Mouse (Mus musculus): ENCODE data around the gene Csta1.
"Not testable (repeated sequence)": the region's sequence is repeated elsewhere in the genome, so short reads cannot be mapped to it uniquely, and the experiment has no call there.

Csta1 gene

DNA sequence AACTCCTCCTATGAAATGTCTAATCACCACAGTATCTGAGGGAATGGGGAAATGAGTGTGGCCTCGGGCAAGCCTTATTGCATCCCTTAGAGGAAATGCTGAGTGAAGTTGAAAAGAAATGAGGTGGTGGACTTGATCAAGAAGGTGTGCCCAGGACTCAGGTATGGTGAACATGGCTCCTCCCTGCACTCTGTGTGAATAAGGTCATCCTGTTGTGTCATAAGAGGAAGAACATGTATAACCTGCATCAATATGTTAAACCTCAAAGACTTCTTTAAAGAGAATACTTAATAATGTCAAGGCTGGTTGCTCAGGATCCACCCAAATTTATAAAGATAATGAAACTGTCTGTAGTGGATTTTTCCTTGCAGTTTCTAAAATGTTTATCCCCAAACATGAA is at the start of gene Csta1:
Gene Csta1 (minus strand): TSS at position 101 of the 400 bp plus-strand sequence.
- no peak for DNase-seq (ENCODE audit: low read depth, low spot score)

DNA sequence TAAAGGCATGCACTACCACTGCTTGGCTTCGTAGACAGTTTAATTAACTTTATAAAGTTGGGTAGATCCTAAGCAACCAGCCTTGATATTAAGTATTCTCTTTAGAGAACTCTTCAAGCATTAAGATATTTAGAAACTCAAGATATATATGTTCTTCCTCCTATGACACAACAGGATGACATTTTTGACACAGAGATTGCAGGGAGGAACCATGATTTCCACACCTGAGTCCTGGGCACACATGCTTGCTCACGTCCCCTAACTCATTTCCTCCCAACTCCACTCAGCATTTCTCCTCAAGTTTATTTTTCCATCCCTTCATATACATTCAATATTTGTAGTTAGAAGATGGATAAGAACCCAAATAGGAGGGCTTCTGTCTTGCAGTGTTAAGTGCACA is 48.9 kb upstream of the Csta1 start:
- no peak for DNase-seq (ENCODE audit: low read depth, low spot score)

DNA sequence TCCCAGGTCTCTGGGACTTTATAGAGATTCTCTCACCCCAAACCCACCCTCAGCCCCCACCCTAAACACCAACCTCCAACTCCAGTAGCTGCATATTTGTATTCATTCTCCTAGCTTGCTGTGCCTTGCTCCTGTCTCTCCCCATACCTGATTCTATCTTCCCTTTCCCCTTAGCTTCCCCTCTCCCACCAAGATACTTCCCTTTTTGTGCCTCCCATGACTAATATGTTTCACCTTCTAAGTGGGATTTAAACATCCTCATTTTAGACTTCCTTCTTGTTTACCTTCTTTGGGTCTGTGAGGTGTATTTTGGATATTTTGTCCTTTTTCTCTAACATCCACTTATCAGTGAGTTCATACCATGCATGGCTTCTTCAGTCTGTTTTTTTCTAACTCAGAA is 45.1 kb upstream of the Csta1 start:
- DNase-seq (ENCODE audit: low read depth, low spot score), result no peak

DNA sequence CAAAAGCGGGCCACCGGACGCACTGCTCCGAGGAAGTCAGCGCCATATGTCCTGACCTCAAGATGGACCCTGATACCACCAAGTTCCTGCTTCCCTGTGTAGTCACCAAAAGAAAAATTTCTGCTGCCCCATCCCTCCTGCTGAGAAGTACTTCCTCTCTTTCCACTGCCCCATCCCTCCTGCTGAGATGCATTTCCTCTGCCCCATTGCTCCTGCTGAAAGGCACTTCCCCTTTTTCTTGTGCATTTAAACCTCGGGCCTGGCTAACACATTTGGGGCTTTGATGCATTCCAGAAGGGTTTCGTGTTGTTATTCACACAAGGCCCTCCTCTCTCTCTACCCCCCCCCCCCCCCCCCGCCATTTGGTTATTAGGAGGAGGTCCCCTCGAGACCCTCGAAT is 36.8 kb upstream of the Csta1 start:
- DNase-seq (ENCODE audit: low read depth, low spot score), result not testable (repeated sequence)

DNA sequence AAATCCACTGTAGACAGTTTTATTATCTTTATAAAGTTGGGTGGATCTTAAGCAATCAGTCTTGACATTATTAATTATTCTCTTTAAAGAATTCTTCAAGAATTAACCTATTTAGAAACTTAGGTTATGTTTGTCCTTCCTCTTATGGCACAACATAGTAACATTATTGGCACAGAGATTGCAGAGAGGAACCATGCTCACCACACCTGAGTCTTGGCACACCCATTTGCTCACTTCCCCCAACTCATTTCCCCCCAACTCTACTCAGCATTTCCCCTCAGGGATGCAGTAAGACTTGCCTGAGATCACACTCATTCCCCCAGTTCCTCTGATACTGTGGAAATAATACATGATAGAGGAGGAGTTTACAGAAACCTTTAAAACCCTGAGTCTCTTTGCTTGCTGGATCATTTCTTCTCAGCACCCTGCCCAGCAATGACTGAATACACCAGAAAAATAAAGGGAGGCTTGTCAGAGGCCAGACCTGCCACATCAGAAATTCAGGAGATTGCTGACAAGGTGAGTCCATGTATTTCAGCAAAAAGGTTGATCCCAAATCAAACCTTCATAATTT is 25.4 kb upstream of the Csta1 start, which contains the start of gene Stfa2l1:
Gene Stfa2l1 (plus strand): TSS at position 410 of the 574 bp plus-strand sequence.
- no peak for DNase-seq (ENCODE audit: low read depth, low spot score)

DNA sequence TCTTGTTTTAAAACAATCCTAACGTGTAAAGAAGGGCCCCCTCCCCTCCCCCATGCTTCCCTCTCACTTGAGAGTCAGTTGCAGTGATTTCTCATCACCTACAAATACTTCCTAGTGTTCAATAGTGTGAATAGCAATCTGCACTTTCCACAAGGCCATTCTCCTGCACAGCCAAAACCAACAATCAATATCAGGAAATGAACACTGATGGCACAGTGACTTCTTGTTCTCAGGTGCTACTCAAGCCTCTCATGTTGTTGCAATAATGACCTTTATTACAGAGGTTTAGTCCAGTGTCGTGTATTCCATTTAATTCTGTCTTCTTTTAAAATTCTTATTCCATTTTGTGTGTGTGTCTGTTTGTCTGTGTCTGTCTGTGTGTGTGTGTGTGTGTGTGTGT is 7.2 kb upstream of the Csta1 start:
- DNase-seq (ENCODE audit: low read depth, low spot score), result no peak

DNA sequence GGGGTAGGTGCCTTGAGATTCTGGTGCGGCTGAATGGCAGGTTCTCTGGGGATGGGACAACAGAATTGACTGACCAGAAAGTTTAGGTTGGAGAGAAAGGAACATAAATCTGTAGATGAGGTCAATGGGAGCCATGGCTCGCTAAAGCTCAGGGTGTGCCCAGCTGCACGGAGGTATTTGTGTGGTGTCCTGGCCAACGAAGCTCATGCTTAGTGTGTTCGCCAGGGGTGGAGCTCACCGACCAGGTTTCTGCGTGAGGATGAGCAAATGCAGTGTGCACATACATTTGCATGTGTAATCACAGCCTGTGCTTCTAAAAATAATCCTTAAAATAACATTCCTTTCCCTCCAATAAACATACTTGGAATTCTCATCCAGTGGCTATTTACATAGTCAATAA is 2.9 kb downstream of the Csta1 start:
- DNase-seq (ENCODE audit: low read depth, low spot score), result no peak

DNA sequence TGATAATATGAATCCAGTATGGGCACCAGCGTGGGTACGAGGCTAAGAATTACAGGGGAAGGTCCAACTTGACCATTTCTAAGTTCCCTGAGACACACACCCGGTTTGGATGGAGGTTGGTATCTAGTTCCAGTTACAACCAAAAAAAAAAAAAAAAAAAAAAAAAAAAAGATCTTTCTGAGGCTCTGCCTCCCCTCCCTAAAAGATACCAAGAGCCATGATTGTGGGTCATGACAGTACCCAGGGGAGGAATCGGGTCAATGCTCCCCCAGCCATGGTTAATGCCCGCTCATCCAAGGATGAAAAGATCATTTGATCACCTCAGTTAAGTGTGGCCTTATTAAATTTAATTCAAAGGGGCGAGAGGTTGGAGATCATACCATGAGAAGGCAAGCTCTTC is 15.3 kb downstream of the Csta1 start:
- DNase-seq (ENCODE audit: low read depth, low spot score), result not testable (repeated sequence)

DNA sequence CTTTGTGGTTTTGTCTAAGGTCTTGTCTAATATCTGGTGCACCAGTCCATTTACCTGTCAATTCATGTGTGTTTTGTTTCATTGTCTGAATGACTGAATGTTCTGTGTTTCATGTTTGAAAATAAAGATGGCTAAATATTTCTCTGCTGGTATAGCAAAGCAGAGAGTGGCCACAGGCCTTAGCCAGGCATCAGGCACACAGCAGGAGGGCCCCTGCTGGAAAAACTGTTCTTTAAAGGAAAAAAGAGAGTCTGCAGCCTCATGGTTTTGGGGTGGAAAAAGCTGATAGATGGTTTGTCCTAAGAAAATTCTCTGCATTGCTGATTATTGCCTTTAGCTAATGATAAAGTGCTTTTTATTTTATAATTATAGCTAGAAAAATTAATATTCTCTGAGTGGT is 19.6 kb downstream of the Csta1 start:
- DNase-seq (ENCODE audit: low read depth, low spot score), result not testable (repeated sequence)

DNA sequence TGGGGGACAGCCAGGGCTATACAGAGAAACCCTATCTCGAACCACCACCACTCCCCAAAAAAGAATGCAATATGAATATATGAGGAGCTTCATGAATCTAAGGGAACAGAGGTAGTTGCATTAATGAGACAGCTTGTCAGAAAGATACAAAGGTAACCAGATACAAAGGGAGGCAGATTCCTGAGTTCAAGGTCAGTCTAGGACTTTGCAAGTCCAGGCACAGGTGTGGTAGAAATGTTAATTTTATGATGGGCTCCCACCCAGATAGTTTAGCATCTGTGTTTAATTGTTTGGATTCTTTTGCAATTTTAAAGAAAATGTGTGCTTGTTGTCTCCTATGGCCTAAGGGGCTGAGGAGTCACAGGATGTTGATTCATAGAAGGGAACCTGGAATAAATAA is 28.8 kb downstream of the Csta1 start:
- no peak for DNase-seq (ENCODE audit: low read depth, low spot score)

DNA sequence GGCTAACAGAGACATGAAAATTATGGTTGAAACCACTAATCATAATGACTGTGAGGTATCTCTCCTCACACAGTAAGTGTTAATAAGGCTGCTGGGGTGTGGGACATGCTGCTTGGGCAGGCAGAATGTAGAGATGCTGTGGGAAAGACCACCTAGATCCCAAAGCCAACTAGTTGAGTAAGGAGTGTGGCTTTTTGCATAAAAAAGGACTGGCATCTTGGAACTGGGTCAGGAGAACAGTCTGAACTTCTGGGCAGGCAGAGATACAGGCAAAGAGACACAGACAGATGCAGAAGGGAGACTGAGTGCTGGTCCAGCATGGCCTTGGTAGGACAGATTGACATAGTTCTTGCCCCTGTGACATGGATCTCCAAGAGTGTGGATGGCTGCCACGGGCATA is 29.5 kb downstream of the Csta1 start:
- DNase-seq (ENCODE audit: low read depth, low spot score), result no peak

DNA sequence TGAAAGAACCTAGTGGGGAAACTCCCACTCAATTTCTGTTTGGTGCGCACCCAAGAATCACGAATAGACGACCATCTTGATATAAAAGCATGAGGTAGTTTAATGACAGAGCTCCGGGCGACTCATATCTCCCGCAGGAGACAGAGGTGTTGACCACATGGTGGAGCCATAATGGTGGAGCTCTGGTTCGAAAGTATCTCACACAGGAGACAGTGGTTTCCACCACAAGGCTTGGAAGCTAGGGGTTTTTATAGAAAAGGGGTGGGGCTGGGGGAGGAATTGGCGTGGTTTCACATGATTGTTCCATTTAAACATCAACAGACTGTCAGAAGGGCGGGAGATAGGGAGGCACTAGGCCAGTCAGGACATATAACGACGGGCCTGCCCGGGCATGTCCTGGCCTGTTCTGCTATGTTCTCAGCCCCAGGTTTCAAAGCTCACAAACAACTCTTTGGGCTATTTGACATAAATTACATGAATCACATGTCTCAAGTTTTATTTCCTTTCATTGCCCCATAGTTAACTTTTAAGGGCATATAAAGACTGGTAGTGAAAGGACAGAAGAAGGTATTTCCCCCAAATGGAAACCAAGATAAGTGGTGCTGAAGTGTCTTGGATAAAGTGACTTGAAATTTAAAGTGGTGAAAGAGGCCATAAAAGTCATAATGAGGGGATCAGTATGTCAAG is 33.1 kb downstream of the Csta1 start:
- DNase-seq (ENCODE audit: low read depth, low spot score), result not testable (repeated sequence)

DNA sequence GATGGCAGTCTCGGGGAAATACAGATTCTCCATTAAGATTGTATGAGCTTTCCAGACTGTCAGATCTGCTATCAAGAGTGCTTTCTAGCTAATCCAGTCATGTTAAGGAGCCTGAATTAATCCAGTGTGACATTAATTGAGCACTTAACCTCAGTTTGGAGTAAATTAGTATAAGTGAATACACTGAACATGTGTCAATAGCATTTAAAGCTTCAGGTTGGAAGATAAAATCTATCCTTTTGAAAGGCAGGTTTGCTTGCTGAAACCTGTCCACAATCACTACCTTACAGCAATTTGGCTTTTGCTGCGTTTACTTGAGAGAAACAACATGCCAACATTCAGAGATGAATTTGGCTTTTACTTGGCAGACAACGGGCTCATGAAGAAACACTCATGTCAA is 37.0 kb downstream of the Csta1 start:
- no peak for DNase-seq (ENCODE audit: low read depth, low spot score)

DNA sequence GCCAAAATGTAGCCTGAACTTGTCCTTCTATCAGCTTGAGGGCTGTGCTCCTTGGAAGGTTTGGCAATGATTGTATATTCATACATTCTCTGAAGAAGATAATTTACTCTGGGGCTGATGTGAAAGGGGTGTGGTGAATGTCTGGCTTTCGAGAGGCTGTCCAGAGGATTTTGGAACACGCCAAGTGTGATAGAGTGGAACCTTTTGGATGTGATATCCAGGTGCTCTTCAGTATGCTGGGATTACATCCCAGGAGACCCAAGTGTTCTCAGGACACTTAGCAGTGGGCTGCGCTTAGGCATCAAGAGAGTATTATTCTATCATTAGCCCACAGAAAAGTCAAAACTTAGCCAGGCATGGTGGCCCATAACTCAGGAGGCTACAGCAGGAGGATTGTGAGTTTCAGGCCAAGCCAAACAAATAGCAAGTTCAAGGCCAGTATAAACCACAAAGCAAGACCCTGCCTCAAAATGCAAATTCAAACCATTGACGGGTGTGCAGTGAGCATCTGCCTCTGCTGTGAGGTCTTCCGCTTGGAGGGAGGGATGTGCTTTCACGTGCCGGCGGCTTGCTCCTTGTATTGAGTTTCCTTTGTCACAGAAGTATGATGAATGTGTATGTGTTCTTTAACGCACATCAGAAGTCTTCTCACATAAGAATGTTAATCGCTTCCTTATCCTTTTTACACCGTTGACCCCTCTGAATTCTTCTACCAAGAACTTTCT is 40.1 kb downstream of the Csta1 start:
- no peak for DNase-seq (ENCODE audit: low read depth, low spot score)

DNA sequence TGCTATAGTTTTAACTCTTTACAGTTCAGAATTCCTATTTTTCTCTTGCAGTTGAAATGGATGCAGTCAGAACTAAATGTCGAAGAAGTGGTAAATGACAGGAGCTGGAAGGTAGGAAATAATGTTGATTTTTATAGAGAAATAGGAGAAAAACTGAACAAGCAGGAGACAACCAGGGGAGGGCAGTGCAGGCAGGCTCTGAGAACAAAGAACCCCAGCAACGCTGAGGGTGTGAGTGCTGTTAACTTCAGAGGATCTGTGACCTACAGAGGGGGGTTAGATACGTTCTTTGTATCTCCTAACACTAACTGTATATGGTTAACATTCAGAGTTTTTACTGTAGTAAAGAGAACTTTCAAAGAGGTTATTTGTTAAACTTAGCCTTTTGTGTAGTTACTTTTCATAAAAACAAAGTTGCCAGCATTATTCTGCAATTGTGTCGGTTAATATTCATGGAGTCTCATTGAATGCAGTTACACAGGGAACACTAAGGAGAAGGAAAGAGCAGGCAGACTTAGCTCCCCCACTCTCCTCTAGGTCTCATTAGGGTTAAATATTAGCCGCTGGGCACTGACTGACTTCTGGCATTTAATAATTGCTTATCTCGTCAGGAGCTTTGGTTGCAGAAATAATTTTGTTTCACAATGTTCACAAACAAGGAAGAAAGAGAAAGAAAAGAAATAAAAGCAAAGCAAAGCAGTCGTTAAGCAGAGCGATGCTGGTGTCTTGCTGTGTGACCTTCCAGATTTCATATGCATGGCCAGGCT is 41.0 kb downstream of the Csta1 start:
- DNase-seq (ENCODE audit: low read depth, low spot score), result no peak

DNA sequence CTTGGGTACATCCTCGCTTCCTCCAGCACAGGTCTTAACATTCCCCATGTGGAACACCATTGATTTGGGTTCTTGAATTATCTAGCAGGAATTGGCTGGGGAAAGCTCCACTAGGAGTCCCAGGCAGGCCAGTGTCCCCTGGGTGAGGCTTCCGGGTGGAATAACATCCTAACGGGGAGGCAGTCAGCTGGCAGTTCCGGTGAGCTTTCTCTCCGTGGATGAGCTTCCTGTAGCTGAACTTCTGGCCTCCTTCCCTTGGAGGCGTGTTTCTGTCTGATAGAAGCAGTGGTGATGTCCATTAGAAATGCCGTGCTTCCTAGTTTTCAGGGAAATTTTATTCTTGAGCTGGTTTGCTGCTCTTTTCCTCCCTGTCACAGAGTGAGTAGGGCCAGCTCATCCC is 42.0 kb downstream of the Csta1 start:
- no peak for DNase-seq (ENCODE audit: low read depth, low spot score)

DNA sequence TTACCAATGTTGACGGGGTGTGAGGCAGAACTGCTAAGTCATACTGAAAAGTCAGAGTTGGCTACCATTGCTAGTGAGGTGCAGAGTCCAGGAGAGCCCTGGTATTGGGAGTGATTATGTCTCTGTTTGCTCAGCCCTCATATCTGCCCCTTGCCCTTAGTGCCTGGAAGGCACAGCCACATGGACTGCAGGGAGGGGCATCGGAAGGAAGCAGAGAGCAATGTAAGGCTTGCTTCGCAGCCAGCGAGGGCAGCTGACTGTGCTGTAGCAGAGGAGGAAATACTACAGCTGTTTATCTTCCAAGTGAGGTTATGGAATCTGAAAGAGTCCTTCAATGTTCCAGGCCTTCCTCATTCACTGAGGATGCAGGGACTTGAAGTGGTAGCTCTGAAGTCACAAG is 43.2 kb downstream of the Csta1 start:
- no peak for DNase-seq (ENCODE audit: low read depth, low spot score)

DNA sequence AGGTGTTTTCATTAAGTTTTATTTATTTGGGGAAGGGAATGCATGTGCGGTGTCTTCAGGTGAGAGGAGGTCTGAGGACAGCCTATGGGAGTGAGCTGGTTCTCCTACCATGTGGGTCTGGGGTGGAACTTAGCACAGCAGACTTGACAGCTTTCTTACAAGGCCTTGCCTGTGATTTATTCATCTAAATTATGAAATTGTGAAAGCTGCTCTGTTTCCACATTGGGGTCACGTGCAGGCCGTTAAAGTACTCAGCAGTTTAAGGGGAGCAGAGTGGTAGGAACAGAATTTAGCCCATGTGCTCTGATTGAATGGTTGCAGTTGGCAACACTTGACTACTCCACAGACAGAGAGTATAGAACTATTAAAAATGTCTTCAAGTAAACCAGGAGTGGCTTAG is 51.1 kb downstream of the Csta1 start:
- no peak for DNase-seq (ENCODE audit: low read depth, low spot score)

DNA sequence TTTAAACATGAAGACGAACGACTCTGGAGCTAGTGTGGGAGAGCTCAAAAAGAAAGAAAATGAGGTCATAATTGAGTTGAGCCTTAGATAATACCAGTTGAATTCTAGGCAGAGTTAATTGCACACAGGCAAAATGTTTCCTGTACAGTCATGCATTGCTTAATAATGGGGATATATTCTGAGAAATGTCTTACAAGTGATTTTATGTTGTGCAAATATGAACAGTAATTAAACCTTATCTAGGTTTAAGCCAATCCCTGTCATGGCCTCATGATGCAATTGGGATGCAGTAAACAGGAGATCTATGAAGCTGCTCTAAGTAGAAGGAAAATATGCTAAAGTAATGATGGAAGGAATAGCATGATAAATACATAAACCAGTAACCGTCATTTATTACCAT is 56.3 kb downstream of the Csta1 start:
- DNase-seq (ENCODE audit: low read depth, low spot score), result no peak

DNA sequence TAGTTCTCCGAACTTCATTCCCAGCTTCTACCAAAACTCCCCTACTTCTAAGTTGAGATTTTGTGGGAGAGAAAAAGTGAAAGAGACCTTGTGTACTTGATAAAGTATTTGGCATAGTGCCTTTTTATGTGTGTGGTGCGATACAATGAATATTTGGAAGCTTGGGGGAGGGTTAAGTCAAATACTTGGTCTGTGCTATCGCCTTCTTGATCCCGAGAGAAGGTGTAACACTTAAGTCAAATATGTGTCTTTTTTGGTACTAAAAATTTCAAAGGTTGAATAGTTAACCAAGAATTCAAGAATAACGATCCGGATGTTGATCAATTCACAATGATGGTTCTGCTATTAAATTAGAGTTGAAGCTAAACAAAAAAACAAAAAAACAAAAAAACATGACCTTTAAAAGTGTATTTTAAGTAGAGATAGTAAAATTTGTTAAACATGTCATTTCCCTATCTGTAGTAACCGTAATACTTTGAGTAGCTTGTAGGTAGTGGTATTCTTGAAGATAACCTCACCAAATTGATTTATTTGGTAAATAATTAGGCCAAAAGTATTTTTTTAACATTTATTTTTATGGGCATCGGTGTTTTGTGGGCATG is 58.5 kb downstream of the Csta1 start:
- DNase-seq (ENCODE audit: low read depth, low spot score), result no peak

DNA sequence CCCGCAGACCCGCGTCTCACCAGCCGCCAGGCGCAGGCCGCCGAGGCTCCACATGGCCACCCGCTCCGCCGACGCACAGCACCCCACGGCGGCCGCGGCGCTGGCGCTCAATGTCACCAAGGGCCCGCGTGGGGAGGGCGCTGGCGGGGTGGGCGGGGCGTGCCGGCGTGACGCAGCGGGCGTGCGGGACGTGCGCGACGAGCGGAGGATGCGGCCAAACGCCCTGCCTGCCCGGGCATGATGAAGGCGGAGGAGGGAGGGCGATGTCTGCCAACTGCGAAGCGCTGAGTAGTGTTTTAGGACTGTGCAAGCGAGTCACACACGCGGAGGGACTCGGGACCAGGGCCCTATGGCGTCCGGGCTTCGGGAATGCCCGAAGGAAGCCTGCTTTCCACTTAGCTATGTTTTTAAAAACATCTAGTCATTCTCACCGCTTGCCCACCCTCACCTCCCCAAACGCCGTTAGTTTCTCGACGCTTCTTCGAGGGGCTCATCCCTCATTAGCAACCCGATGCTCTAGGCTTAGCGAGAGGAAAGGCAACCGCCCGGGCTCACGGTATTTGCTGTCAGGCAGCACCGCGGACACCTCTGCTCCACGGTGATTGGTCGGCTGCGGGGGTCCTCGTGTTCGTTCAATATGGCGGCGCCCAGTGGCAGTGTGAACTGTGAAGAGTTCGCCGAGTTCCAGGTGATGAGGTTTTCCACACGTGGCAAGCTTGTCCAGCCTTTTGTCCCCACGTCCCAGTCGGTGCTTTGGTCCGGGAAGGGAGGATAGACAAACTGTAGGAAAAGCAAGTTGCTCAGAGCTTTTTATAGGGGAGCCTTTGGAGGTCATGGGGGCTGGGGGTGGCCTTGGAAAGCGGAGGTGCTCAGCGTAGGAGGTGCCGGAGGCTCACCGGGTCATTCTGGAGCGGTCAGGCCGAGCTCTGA is 59.3 kb downstream of the Csta1 start, which contains the start of the genes Fam162a and Ccdc58:
Gene Fam162a (minus strand): TSS at position 145 of the 930 bp plus-strand sequence.
Gene Ccdc58 (plus strand): TSS at position 236 of the 930 bp plus-strand sequence.
- DNase-seq (ENCODE audit: low read depth, low spot score), result peak; percentile 97
